Mouse (Mus musculus): ENCODE measurements around the gene Eno3. TPM values are rescaled to one million over a fixed set of nuclear protein-coding genes. Genes with fewer than 3 reads are reported as not detected.

Eno3 gene
- polyA plus RNA-seq, 1 experiment from 2014 or later: 9.6 TPM

DNA sequence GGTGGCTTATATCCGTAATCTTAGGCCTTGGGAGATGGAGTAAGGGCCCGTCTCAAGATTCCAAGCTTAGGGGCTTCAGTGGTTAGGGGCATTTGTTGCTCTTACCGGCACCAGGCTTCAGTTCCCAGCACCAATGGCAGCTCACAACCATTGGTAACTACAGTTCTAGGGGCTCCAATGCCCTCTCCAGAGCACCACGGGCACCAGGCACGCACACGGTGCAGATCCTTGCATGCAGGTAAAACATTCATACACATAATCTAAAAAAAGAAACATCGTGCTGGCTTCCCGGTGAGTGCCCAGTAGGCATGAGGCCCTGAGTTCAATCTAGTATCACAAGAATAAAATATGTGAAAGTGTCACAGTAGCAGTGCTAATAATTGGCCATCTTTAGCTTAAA, 6.1 kb downstream of the Eno3 start:
- peaks cover 17% of the 10 kb centered on the region for H3K36me3 ChIP-seq (ENCODE audit: control insufficient read depth, insufficient read depth, low read length)
- no peak for ATAC-seq (ENCODE audit: low FRiP score, low TSS enrichment)
- TF ChIP-seq EP300 (optimal IDR thresholded peaks at IDR 0.05) (no peak), CTCF (IDR thresholded peaks at IDR 0.05; ENCODE audit: low read depth) (no peak)

GRCm38 (mm10) chr11:70663957-70664356, 7.0 kb downstream of the Eno3 start:
- Histone ChIP-seq H3K36me3 (ENCODE audit: control insufficient read depth, insufficient read depth, low read length) (peaks cover 17% of the 10 kb centered on the region), H3K27me3 (ENCODE audit: control insufficient read depth, insufficient read depth, low read length) (no peaks in the 10 kb centered on the region), H3K9me3 (ENCODE audit: control insufficient read depth, low read length) (no peaks in the 10 kb centered on the region), H3K27ac (replicated peaks) (no peak overlapping the region), H3K9ac (ENCODE audit: low read length) (no peak overlapping the region), H3K4me2 (replicated peaks; ENCODE audit: low read depth) (no peak overlapping the region), H3K4me1 (replicated peaks; ENCODE audit: control insufficient read depth, insufficient read depth) (0 out of 2 replicates have a peak, but pooled peaks cover 4% of the 10 kb centered on the region), H3K4me3 (ENCODE audit: low read depth, low read length) (no peak overlapping the region)
- no peak for ATAC-seq (ENCODE audit: low FRiP score, low TSS enrichment)
- TF ChIP-seq CTCF (IDR thresholded peaks at IDR 0.05; ENCODE audit: low read depth): no peak
- no peak for TF ChIP-seq EP300 (optimal IDR thresholded peaks at IDR 0.05)
- WGBS: 91% methylated on average over 6 of the region's 6 CpGs
- DNase-seq (ENCODE audit: low spot score): no peak

More for the DNA sequence above, 6.1 kb downstream of the Eno3 start:
- Histone ChIP-seq H3K27ac (replicated peaks) (no peak overlapping the region), H3K9ac (ENCODE audit: low read length) (no peak overlapping the region), H3K27me3 (ENCODE audit: control insufficient read depth, insufficient read depth, low read length) (no peaks in the 10 kb centered on the region), H3K9me3 (ENCODE audit: control insufficient read depth, low read length) (no peaks in the 10 kb centered on the region), H3K4me2 (replicated peaks; ENCODE audit: low read depth) (no peak overlapping the region), H3K4me1 (replicated peaks; ENCODE audit: control insufficient read depth, insufficient read depth) (0 out of 2 replicates have a peak, but pooled peaks cover 4% of the 10 kb centered on the region), H3K4me3 (ENCODE audit: low read depth, low read length) (no peak overlapping the region)
- DNase-seq (ENCODE audit: low spot score): no peak
- 90% methylated on average over 8 of the region's 8 CpGs for WGBS

GRCm38 (mm10) chr11:70664741-70665140, 7.7 kb downstream of the Eno3 start:
- no peak overlapping the region for H3K27ac ChIP-seq (replicated peaks)
- no peak overlapping the region for H3K4me3 ChIP-seq (ENCODE audit: low read depth, low read length)
- no peaks in the 10 kb centered on the region for H3K27me3 ChIP-seq (ENCODE audit: control insufficient read depth, insufficient read depth, low read length)
- no peak overlapping the region for H3K9ac ChIP-seq (ENCODE audit: low read length)
- H3K36me3 ChIP-seq (ENCODE audit: control insufficient read depth, insufficient read depth, low read length): peaks cover 17% of the 10 kb centered on the region
- DNase-seq (ENCODE audit: low spot score): no peak
- TF ChIP-seq CTCF (IDR thresholded peaks at IDR 0.05; ENCODE audit: low read depth) (peak; percentile 30), EP300 (optimal IDR thresholded peaks at IDR 0.05) (no peak)
- no peaks in the 10 kb centered on the region for H3K9me3 ChIP-seq (ENCODE audit: control insufficient read depth, low read length)
- no peak for ATAC-seq (ENCODE audit: low FRiP score, low TSS enrichment)
- WGBS: 93% methylated on average over 9 of the region's 9 CpGs
- no peak overlapping the region for H3K4me2 ChIP-seq (replicated peaks; ENCODE audit: low read depth)
- 0 out of 2 replicates have a peak, but pooled peaks cover 4% of the 10 kb centered on the region for H3K4me1 ChIP-seq (replicated peaks; ENCODE audit: control insufficient read depth, insufficient read depth)

GRCm38 (mm10) chr11:70666687-70667086, 9.7 kb downstream of the Eno3 start:
- peaks cover 17% of the 10 kb centered on the region for H3K36me3 ChIP-seq (ENCODE audit: control insufficient read depth, insufficient read depth, low read length)
- H3K9ac ChIP-seq (ENCODE audit: low read length): no peak overlapping the region
- WGBS: 91% methylated on average over 8 of the region's 8 CpGs
- no peak for ATAC-seq (ENCODE audit: low FRiP score, low TSS enrichment)
- TF ChIP-seq EP300 (optimal IDR thresholded peaks at IDR 0.05): no peak
- no peak for TF ChIP-seq CTCF (IDR thresholded peaks at IDR 0.05; ENCODE audit: low read depth)
- H3K27me3 ChIP-seq (ENCODE audit: control insufficient read depth, insufficient read depth, low read length): no peaks in the 10 kb centered on the region
- H3K27ac ChIP-seq (replicated peaks): no peak overlapping the region
- no peak overlapping the region for H3K4me2 ChIP-seq (replicated peaks; ENCODE audit: low read depth)
- no peaks in the 10 kb centered on the region for H3K9me3 ChIP-seq (ENCODE audit: control insufficient read depth, low read length)
- H3K4me1 ChIP-seq (replicated peaks; ENCODE audit: control insufficient read depth, insufficient read depth): 0 out of 2 replicates have a peak, but pooled peaks cover 4% of the 10 kb centered on the region
- DNase-seq (ENCODE audit: low spot score): no peak
- no peak overlapping the region for H3K4me3 ChIP-seq (ENCODE audit: low read depth, low read length)

DNA sequence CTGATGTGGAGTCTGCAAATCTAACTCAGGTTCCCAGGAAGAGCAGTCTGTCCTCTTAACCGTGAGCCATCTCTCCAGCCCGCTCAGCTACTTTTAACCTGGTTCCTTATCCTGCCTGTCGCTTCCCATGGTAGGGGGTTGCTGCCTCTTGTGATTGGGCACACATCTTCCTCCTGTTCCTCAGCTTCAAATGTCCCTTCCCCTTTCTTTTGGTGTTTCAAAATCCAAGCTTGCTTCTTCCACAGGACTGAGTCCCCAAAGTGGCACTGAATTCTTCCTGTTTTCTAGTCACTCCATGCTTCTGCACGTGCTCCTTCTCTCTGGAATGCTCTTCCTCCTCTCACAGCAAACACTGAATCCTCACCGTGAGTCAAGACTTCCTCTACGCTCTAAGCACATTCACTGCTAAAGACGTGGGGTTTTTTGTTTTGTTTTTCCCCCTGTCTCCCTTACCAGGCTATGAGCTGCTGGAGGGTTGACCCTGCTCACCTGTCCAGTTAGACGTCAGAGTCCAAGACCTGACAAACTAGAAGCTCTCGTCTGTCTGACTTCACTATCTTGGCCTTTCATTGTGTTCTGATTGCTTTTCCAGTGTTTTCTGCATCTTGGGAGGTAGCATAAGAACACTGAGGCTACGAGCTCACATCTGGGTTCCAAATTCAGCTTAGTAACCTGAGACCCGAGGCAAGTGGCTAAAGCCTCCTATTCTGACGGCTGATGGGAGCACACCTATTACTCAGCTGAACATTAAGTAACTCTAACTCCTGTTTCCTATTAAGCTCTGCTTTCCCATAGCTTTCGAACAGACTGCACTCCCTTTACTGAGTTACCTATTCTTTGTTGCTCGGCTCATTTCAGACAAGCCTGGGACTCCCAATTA, 10.5 kb downstream of the Eno3 start:
- TF ChIP-seq EP300 (optimal IDR thresholded peaks at IDR 0.05) (no peak), CTCF (IDR thresholded peaks at IDR 0.05; ENCODE audit: low read depth) (no peak)
- Histone ChIP-seq H3K4me1 (replicated peaks; ENCODE audit: control insufficient read depth, insufficient read depth) (0 out of 2 replicates have a peak, but pooled peaks cover 4% of the 10 kb centered on the region), H3K9me3 (ENCODE audit: control insufficient read depth, low read length) (no peaks in the 10 kb centered on the region), H3K4me3 (ENCODE audit: low read depth, low read length) (peak overlapping the region; percentile 65), H3K27ac (replicated peaks) (peak overlapping the region; percentile 79), H3K4me2 (replicated peaks; ENCODE audit: low read depth) (peak overlapping the region; percentile 61), H3K36me3 (ENCODE audit: control insufficient read depth, insufficient read depth, low read length) (peaks cover 13% of the 10 kb centered on the region), H3K27me3 (ENCODE audit: control insufficient read depth, insufficient read depth, low read length) (no peaks in the 10 kb centered on the region), H3K9ac (ENCODE audit: low read length) (no peak overlapping the region; the same call in 1 of the 2 replicates)
- ATAC-seq (ENCODE audit: low FRiP score, low TSS enrichment) (no peak), DNase-seq (ENCODE audit: low spot score) (no peak)
- WGBS: 43% methylated on average over 14 of the region's 14 CpGs

DNA sequence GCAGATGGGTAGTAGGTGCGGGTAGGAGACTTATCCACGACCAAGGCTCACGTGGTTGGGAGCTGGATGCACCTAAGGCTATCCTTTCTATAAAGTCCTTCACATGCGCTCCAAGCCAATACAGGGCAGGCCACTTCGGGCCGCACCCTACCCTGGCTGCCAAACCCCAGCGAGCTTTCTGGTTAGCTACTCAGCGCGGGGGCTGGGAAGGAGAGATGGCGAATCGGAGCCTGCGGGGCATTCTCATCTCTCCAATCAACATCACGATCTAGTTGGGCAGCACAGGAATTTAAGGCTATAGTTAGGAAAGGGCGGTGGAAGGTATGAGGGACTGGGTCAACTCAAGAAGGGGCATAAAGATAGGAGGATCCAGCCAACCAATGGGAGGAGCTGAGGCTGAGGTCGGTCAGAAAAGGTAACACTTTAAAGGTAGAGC, 11.4 kb downstream of the Eno3 start:
- Histone ChIP-seq H3K4me2 (replicated peaks; ENCODE audit: low read depth) (peak overlapping the region; percentile 61), H3K9ac (ENCODE audit: low read length) (peak overlapping the region; percentile 50), H3K4me1 (replicated peaks; ENCODE audit: control insufficient read depth, insufficient read depth) (0 out of 2 replicates have a peak, but pooled peaks cover 4% of the 10 kb centered on the region), H3K4me3 (ENCODE audit: low read depth, low read length) (peak overlapping the region; percentile 65), H3K9me3 (ENCODE audit: control insufficient read depth, low read length) (no peaks in the 10 kb centered on the region), H3K36me3 (ENCODE audit: control insufficient read depth, insufficient read depth, low read length) (peaks cover 13% of the 10 kb centered on the region), H3K27me3 (ENCODE audit: control insufficient read depth, insufficient read depth, low read length) (no peaks in the 10 kb centered on the region), H3K27ac (replicated peaks) (peak overlapping the region; percentile 79)
- DNase-seq (ENCODE audit: low spot score): peak; percentile 84
- peak; percentile 63 for ATAC-seq (ENCODE audit: low FRiP score, low TSS enrichment)
- WGBS: under 1% methylated on average over 15 of the region's 15 CpGs
- no peak for TF ChIP-seq EP300 (optimal IDR thresholded peaks at IDR 0.05)
- 0 out of 2 replicates have a peak, but pooled peaks have one; percentile 0 for TF ChIP-seq CTCF (IDR thresholded peaks at IDR 0.05; ENCODE audit: low read depth)
